Mouse (Mus musculus) liver, postnatal 0 days (tissue): ENCODE results near the gene Misp. TPM values are rescaled to one million over a fixed set of nuclear protein-coding genes. Genes with fewer than 3 reads are reported as not detected.

ENCODE experiments used
- ATAC-seq: fragments of 200-750 bp; cut with Nextera tagmentation; 2 replicates; pipeline ENCODE4 v1.8.0; 2017; ENCODE audit warnings: mild to moderate bottlenecking, moderate library complexity
- DNase-seq: peaks from one replicate; pipeline ENCODE4 v3.0.0-alpha.2; 2016
- H3K27ac ChIP-seq: fragments of 300-500 bp; sonication (generic); 2 replicates; pipeline ENCODE4 v1.5.1; 2014; ENCODE audit warnings: antibody characterized with exemption, moderate library complexity, mild to moderate bottlenecking, low read depth
- H3K27me3 ChIP-seq: fragments of 300-500 bp; sonication (generic); 2 replicates; pipeline ENCODE4 v1.6.1; 2014; ENCODE audit warnings: low read length, control low read depth, mixed read lengths; ENCODE audit not compliant: insufficient read depth
- H3K36me3 ChIP-seq: fragments of 300-500 bp; sonication (generic); replicated peaks from 2 replicates; pipeline ENCODE4 v1.6.1; 2014; ENCODE audit warnings: mild to moderate bottlenecking, control low read depth, low read length, moderate library complexity, mixed read lengths; ENCODE audit not compliant: insufficient read depth
- H3K4me1 ChIP-seq: fragments of 300-500 bp; sonication (generic); 2 replicates; pipeline ENCODE4 v1.6.1; 2014; ENCODE audit warnings: antibody characterized with exemption, mild to moderate bottlenecking, control low read depth; ENCODE audit not compliant: insufficient read depth
- H3K4me2 ChIP-seq: fragments of 300-500 bp; sonication (generic); 2 replicates; pipeline ENCODE4 v1.6.1; 2014; ENCODE audit warnings: low read depth, mild to moderate bottlenecking, low read length, moderate library complexity, mixed read lengths
- H3K4me3 ChIP-seq: fragments of 300-500 bp; sonication (generic); 2 replicates; pipeline ENCODE4 v1.5.1; 2014; ENCODE audit warnings: low read depth, low read length
- H3K9ac ChIP-seq: fragments of 300-500 bp; sonication (generic); replicated peaks from 2 replicates; pipeline ENCODE4 v1.6.1; 2014; ENCODE audit warnings: mild to moderate bottlenecking, moderate library complexity
- H3K9me3 ChIP-seq: fragments of 300-500 bp; sonication (generic); 2 replicates; pipeline ENCODE4 v1.6.1; 2016; ENCODE audit warnings: mild to moderate bottlenecking, control low read depth, low read length, mixed read lengths
- CTCF ChIP-seq: sonication (generic); IDR thresholded peaks from 2 replicates; pipeline ENCODE4 v1.5.1; 2016; ENCODE audit warnings: antibody characterized with exemption, low read depth
- EP300 ChIP-seq: IDR thresholded peaks from 2 replicates; pipeline ENCODE4 v1.6.1; 2016; ENCODE audit warnings: antibody characterized with exemption, low read depth, mild to moderate bottlenecking
- WGBS: fragments of 180-500 bp; shearing (Covaris S2); extraction: QIAGEN DNeasy Blood & Tissue Kit; methylation state at CpG from one replicate; pipeline ENCODE4 v1.1.7; 2014; ENCODE audit not compliant: insufficient replicate concordance; 5-methylcytosine and 5-hydroxymethylcytosine counted together
- polyA plus RNA-seq: library from polyadenylated mRNA; unstranded; fragments of >200 nt; fragmentation: Nextera tagmentation; extraction: Ambion mirVana; gene quantifications from 2 replicates; pipeline ENCODE4 v1.2.1, GENCODE M21; 2015

The Misp gene
- polyA plus RNA-seq, 1 experiment from 2014 or later, result 1.00 TPM

- ATAC-seq (peak; percentile 84), DNase-seq (peak; percentile 63)
- no peak overlapping the region; the same call in 1 of the 2 replicates for H3K9ac ChIP-seq
- WGBS, result 50% methylated on average over 13 of the region's 17 CpGs
- H3K4me2 ChIP-seq, result peak overlapping the region; percentile 18; the same call in 1 of the 2 replicates
- H3K4me3 ChIP-seq, result no peak overlapping the region
- peaks cover 5% of the 10 kb centered on the region for H3K4me1 ChIP-seq
- H3K36me3 ChIP-seq, result no peaks in the 10 kb centered on the region
- TF ChIP-seq CTCF, result no peak
- no peak for TF ChIP-seq EP300
- no peaks in the 10 kb centered on the region for H3K9me3 ChIP-seq
- no peaks in the 10 kb centered on the region for H3K27me3 ChIP-seq
- no peak overlapping the region for H3K27ac ChIP-seq
These were observed 1.6 kb downstream of the Misp start for GRCm38 (mm10) chr10:79822372-79822771.

- no peak overlapping the region for H3K4me3 ChIP-seq
- no peak for ATAC-seq
- no peak overlapping the region for H3K9ac ChIP-seq
These were observed 2.2 kb downstream of the Misp start for GRCm38 (mm10) chr10:79823011-79823410.

GRCm38 (mm10) chr10:79824413-79824812 lies 3.6 kb downstream of the Misp start:
- Histone ChIP-seq H3K9me3 (no peaks in the 10 kb centered on the region), H3K4me3 (no peak overlapping the region), H3K27ac (peak overlapping the region; percentile 59), H3K36me3 (no peaks in the 10 kb centered on the region), H3K4me1 (peaks cover 5% of the 10 kb centered on the region), H3K9ac (no peak overlapping the region), H3K4me2 (peak overlapping the region; percentile 36), H3K27me3 (no peaks in the 10 kb centered on the region)
- no peak for TF ChIP-seq EP300
- no peak for TF ChIP-seq CTCF
- peak; percentile 15; the same call in 1 of the 2 replicates for ATAC-seq
- WGBS, result 31% methylated on average over 6 of the region's 6 CpGs
- DNase-seq, result no peak

More at GRCm38 (mm10) chr10:79823011-79823410, 2.2 kb downstream of the Misp start:
- Histone ChIP-seq H3K9me3 (no peaks in the 10 kb centered on the region), H3K36me3 (no peaks in the 10 kb centered on the region), H3K27ac (no peak overlapping the region), H3K4me2 (no peak overlapping the region), H3K4me1 (peaks cover 5% of the 10 kb centered on the region), H3K27me3 (no peaks in the 10 kb centered on the region)
- WGBS, result 66% methylated on average over 6 of the region's 6 CpGs
- TF ChIP-seq EP300 (no peak), CTCF (no peak)
- DNase-seq, result no peak

GRCm38 (mm10) chr10:79831583-79831982 lies 10.8 kb downstream of the Misp start:
- no peaks in the 10 kb centered on the region for H3K9me3 ChIP-seq
- WGBS, result 69% methylated on average over 3 of the region's 3 CpGs
- H3K4me2 ChIP-seq, result no peak overlapping the region
- no peaks in the 10 kb centered on the region for H3K27me3 ChIP-seq
- ATAC-seq (no peak), DNase-seq (no peak)
- no peak overlapping the region for H3K9ac ChIP-seq
- no peak overlapping the region for H3K4me3 ChIP-seq
- H3K4me1 ChIP-seq, result no peaks in the 10 kb centered on the region
- TF ChIP-seq CTCF, result no peak
- no peak for TF ChIP-seq EP300
- no peaks in the 10 kb centered on the region for H3K36me3 ChIP-seq
- H3K27ac ChIP-seq, result no peak overlapping the region

- 40% methylated on average over 7 of the region's 7 CpGs for WGBS
- ATAC-seq, result no peak
- H3K4me3 ChIP-seq, result no peak overlapping the region
- no peaks in the 10 kb centered on the region for H3K4me1 ChIP-seq
- H3K9ac ChIP-seq, result no peak overlapping the region
- DNase-seq, result no peak
- H3K4me2 ChIP-seq, result no peak overlapping the region
- H3K27ac ChIP-seq, result no peak overlapping the region
- H3K27me3 ChIP-seq, result no peaks in the 10 kb centered on the region
- H3K9me3 ChIP-seq, result no peaks in the 10 kb centered on the region
- H3K36me3 ChIP-seq, result no peaks in the 10 kb centered on the region
- no peak for TF ChIP-seq EP300
- TF ChIP-seq CTCF, result no peak
These were observed 11.4 kb downstream of the Misp start for GRCm38 (mm10) chr10:79832026-79832785.

GRCm38 (mm10) chr10:79832786-79833181 lies 12.0 kb downstream of the Misp start:
- Histone ChIP-seq H3K9me3 (no peaks in the 10 kb centered on the region), H3K4me1 (no peaks in the 10 kb centered on the region), H3K27me3 (no peaks in the 10 kb centered on the region), H3K4me2 (no peak overlapping the region), H3K36me3 (no peaks in the 10 kb centered on the region), H3K4me3 (no peak overlapping the region), H3K27ac (no peak overlapping the region), H3K9ac (no peak overlapping the region)
- ATAC-seq, result no peak
- TF ChIP-seq CTCF (no peak), EP300 (no peak)
- no peak for DNase-seq
- 54% methylated on average over 9 of the region's 9 CpGs for WGBS
